Mouse (Mus musculus) spleen, postnatal 4 days (tissue): ENCODE results near the gene Olfr460.
"Not testable (repeated sequence)": the region's sequence is repeated elsewhere in the genome, so short reads cannot be mapped to it uniquely, and the experiment has no call there.

Experiments used
- DNase-seq, 2 experiments: peaks; one replicate each; pipeline ENCODE4 v3.0.0; 2022; ENCODE audit warnings: low spot score in 2 of 2

The Olfr460 gene

GRCm38 (mm10) chr6:40569187-40569586 is at the start of gene Olfr460:
Olfr460 (plus strand) TSS chr6:40569487.
- no peak for DNase-seq

- no peak for DNase-seq
Measured at GRCm38 (mm10) chr6:40544690-40545089, 24.6 kb upstream of the Olfr460 start.

- no peak for DNase-seq
Measured at GRCm38 (mm10) chr6:40554950-40555349, 14.3 kb upstream of the Olfr460 start, which contains the start of gene Olfr461. Olfr461 (minus strand) TSS chr6:40555050.

- DNase-seq = no peak
Measured at GRCm38 (mm10) chr6:40573618-40574017, 4.3 kb downstream of the Olfr460 start.

GRCm38 (mm10) chr6:40576305-40576704 is 7.0 kb downstream of the Olfr460 start:
- no peak for DNase-seq

GRCm38 (mm10) chr6:40584336-40584735 is 15.0 kb downstream of the Olfr460 start:
- no peak for DNase-seq

- DNase-seq = no peak
Measured at GRCm38 (mm10) chr6:40585645-40586044, 16.4 kb downstream of the Olfr460 start, which contains the start of gene Clec5a. Clec5a (minus strand) TSS chr6:40585821.

GRCm38 (mm10) chr6:40588346-40588745 is 19.1 kb downstream of the Olfr460 start:
- DNase-seq = no peak

- no peak for DNase-seq
Measured at GRCm38 (mm10) chr6:40594804-40595550, 25.7 kb downstream of the Olfr460 start.

GRCm38 (mm10) chr6:40598546-40598945 is 29.3 kb downstream of the Olfr460 start:
- DNase-seq = not testable (repeated sequence)

- no peak for DNase-seq
Measured at GRCm38 (mm10) chr6:40607431-40607830, 38.1 kb downstream of the Olfr460 start.

GRCm38 (mm10) chr6:40610244-40610643 is 41.0 kb downstream of the Olfr460 start:
- DNase-seq = no peak

GRCm38 (mm10) chr6:40613260-40613852 is 44.1 kb downstream of the Olfr460 start, which contains the start of gene Tas2r138:
Tas2r138 (minus strand) TSS chr6:40613310.
- no peak for DNase-seq

GRCm38 (mm10) chr6:40617965-40618364 is 48.7 kb downstream of the Olfr460 start:
- DNase-seq = peak in 1 of 2 experiments; percentile 24
